Mouse (Mus musculus) heart, adult 2 months (tissue): ENCODE data around the gene Prkab2.

Source experiments
- CTCF ChIP-seq: fragments of 200-600 bp; IDR thresholded peaks from 2 replicates; pipeline ENCODE4 v1.8.1; 2022; ENCODE audit warnings: antibody characterized with exemption, mild to moderate bottlenecking, moderate library complexity
- EP300 ChIP-seq: fragments of 200-500 bp; IDR thresholded peaks from 2 replicates; pipeline ENCODE4 v1.6.1; 2011; ENCODE audit warnings: low read depth, low read length, control low read depth; ENCODE audit not compliant: insufficient read depth
- POLR2A ChIP-seq: fragments of 200-500 bp; IDR thresholded peaks from 2 replicates; pipeline ENCODE4 v1.6.1; 2011; ENCODE audit warnings: mild to moderate bottlenecking, low read depth, low read length, control low read depth; ENCODE audit not compliant: insufficient read depth

DNA sequence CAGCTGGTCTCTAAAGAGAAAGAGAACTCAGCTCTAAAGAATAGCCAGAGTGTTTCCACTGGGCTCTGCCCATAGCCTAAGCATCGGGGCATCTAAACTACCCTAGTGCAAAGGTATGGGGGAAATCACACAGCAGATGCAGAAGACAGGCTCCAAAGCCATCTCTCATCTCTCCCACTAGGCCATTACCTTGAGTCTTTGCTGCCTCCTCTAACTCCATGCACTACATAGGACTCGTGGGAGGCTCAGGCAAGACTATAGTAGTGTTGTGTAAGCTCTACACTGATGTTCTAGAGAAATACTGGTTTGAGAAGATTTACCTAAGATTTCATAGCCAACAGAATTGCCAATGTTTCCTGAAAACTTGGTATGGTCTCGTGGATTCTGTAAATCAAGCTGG lies 47.5 kb downstream of the Prkab2 start:
- TF ChIP-seq CTCF (no peak), POLR2A (no peak), EP300 (no peak)
